Mouse (Mus musculus) kidney, embryonic 16.5 days (tissue): ENCODE data around the gene Atp1a2. TPM values are rescaled to one million over a fixed set of nuclear protein-coding genes. Genes with fewer than 3 reads are reported as not detected.

Experiments used
- ATAC-seq: fragments of 200-750 bp; cut with Nextera tagmentation; 2 replicates; pipeline ENCODE4 v1.8.0; 2017; ENCODE audit warnings: moderate TSS enrichment; ENCODE audit not compliant: low FRiP score, low TSS enrichment
- H3K27ac ChIP-seq: fragments of 300-500 bp; sonication (generic); 2 replicates; pipeline ENCODE4 v1.5.1; 2014; ENCODE audit warnings: low read length
- H3K27me3 ChIP-seq: fragments of 300-500 bp; sonication (generic); 2 replicates; pipeline ENCODE4 v1.6.1; 2014; ENCODE audit warnings: low read length, control low read depth, mixed read lengths; ENCODE audit not compliant: insufficient read depth
- H3K36me3 ChIP-seq: fragments of 300-500 bp; sonication (generic); 2 replicates; pipeline ENCODE4 v1.6.1; 2014; ENCODE audit warnings: low read length, control low read depth, mixed read lengths; ENCODE audit not compliant: insufficient read depth
- H3K4me1 ChIP-seq: fragments of 300-500 bp; sonication (generic); 2 replicates; pipeline ENCODE4 v1.6.1; 2014; ENCODE audit warnings: low read length, control low read depth, mixed read lengths; ENCODE audit not compliant: insufficient read depth
- H3K4me2 ChIP-seq: fragments of 300-500 bp; sonication (generic); replicated peaks from 2 replicates; pipeline ENCODE4 v1.6.1; 2014; ENCODE audit warnings: low read depth, low read length
- H3K4me3 ChIP-seq: fragments of 300-500 bp; sonication (generic); 2 replicates; pipeline ENCODE4 v1.5.1; 2014; ENCODE audit warnings: mild to moderate bottlenecking, low read length
- H3K9ac ChIP-seq: fragments of 300-500 bp; sonication (generic); replicated peaks from 2 replicates; pipeline ENCODE4 v1.6.1; 2014; ENCODE audit warnings: low read length
- H3K9me3 ChIP-seq: fragments of 300-500 bp; sonication (generic); 2 replicates; pipeline ENCODE4 v1.6.1; 2016; ENCODE audit warnings: low read length, control low read depth
- WGBS: fragments of 180-500 bp; shearing (Covaris S2); extraction: QIAGEN DNeasy Blood & Tissue Kit; methylation state at CpG from one replicate; pipeline ENCODE4 v1.1.7; 2014; 5-methylcytosine and 5-hydroxymethylcytosine counted together
- polyA plus RNA-seq: library from polyadenylated mRNA; unstranded; fragments of >200 nt; fragmentation: Nextera tagmentation; extraction: Ambion mirVana; gene quantifications from 2 replicates; pipeline ENCODE4 v1.2.1, GENCODE M21; 2015

Atp1a2 gene
- polyA plus RNA-seq, 1 experiment from 2014 or later: 2.4 TPM

DNA sequence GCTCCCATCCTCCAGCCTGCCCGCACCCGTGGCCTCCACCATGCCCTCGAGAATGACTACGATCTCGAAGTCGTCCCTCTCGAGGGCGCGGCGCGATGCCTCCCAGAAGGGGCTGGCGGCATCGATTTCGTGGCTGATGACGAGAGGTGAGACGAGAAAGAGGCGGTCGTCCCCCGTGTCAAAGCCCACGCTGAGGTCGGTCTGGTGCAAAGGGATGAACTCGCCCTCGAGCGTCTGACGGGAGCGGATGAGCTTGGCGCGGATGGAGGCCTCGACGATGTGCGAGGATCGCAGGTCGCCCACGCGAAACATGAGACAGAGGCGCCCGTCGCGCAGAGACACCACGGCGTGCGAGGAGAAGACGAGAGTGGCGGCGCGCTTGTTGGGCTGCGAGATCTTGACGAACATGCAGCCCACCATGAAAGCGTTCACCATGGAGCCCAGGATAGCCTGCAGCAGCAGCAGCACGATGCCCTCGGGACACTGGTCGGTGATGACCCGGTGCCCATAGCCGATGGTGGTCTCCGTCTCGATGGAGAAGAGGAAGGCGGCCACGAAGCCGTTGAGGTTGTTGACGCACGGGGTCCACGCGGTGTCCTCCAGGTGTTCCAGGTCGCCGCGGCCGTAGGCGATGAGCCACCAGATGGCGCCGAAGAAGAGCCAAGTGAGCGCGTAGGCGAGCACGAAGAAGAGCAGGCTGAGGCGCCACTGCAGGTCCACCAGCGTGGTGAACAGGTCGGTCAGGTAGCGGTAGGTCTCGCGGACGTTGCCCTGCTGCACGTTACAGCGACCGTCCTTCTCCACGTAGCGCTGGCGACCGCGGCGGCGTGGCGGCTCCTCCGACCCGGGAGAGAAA, 28.0 kb upstream of the Atp1a2 start:
- Histone ChIP-seq H3K9me3 (no peaks in the 10 kb centered on the region), H3K36me3 (no peaks in the 10 kb centered on the region), H3K4me2 (peak overlapping the region; percentile 81), H3K9ac (peak overlapping the region; percentile 54), H3K27ac (no peak overlapping the region), H3K4me1 (0 out of 2 replicates have a peak, but pooled peaks cover 3% of the 10 kb centered on the region), H3K27me3 (peaks cover 58% of the 10 kb centered on the region), H3K4me3 (peak overlapping the region; percentile 50)
- WGBS: 18% methylated on average over 94 of the region's 94 CpGs
- peak; percentile 66; the same call in 1 of the 2 replicates for ATAC-seq

DNA sequence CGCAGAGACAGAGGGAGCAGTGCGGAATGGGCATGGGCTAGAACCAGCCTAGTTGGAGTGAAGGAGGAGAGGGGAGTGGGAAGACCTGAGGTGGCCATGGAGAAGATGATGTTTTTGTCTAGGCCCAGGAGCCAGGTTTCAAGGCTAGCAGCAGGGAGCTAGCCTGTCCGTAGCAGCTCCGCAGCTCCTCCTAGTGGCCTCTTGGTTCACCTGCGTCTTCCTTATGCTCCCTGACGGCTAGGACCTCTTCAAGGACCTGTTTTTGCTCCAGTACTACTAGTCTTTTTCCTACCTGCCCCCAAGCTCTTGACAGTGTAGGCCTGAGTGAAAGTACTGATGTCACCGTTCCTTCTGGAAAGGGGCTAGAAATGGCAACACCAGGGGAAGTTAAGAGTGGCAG, 26.9 kb upstream of the Atp1a2 start:
- Histone ChIP-seq H3K27me3 (peaks cover 46% of the 10 kb centered on the region), H3K4me2 (no peak overlapping the region), H3K27ac (no peak overlapping the region), H3K9me3 (no peaks in the 10 kb centered on the region), H3K9ac (no peak overlapping the region), H3K36me3 (no peaks in the 10 kb centered on the region; the same call in 1 of the 2 replicates), H3K4me1 (0 out of 2 replicates have a peak, but pooled peaks cover 3% of the 10 kb centered on the region), H3K4me3 (no peak overlapping the region)
- WGBS: 17% methylated on average over 7 of the region's 7 CpGs
- peak; percentile 57 for ATAC-seq

DNA sequence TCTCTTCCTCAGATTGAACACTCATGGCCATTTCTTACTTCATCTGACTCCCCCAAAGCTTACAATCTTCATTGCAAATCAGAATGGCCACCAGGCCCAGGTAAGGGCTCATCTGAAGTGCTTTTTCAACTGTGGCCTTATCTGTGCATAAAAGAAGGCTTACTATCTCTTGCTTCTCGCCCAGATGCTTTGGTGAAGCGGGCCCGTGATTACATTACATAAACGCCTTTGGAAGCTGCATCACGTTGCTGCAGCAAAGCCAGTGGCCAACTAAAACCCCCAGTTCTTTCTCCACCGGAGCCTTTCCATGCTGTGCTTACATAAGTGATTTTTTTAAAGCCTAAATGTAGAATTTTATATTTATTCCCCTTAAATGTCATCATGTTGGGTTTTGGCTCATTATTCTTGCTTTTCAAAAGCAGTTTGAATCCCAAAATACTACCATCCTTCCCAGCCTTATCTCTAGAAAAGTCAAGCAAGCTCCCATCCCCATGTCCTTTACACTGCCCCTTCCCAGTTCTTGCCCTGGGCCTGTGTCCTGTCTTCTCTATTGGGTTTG, 26.0 kb upstream of the Atp1a2 start:
- H3K4me3 ChIP-seq: no peak overlapping the region
- no peaks in the 10 kb centered on the region for H3K9me3 ChIP-seq
- H3K4me1 ChIP-seq: 0 out of 2 replicates have a peak, but pooled peaks cover 3% of the 10 kb centered on the region
- WGBS: 74% methylated on average over 6 of the region's 6 CpGs
- H3K4me2 ChIP-seq: no peak overlapping the region
- H3K27ac ChIP-seq: no peak overlapping the region
- peaks cover 3% of the 10 kb centered on the region for H3K36me3 ChIP-seq
- ATAC-seq: no peak
- no peak overlapping the region for H3K9ac ChIP-seq
- H3K27me3 ChIP-seq: peaks cover 39% of the 10 kb centered on the region

DNA sequence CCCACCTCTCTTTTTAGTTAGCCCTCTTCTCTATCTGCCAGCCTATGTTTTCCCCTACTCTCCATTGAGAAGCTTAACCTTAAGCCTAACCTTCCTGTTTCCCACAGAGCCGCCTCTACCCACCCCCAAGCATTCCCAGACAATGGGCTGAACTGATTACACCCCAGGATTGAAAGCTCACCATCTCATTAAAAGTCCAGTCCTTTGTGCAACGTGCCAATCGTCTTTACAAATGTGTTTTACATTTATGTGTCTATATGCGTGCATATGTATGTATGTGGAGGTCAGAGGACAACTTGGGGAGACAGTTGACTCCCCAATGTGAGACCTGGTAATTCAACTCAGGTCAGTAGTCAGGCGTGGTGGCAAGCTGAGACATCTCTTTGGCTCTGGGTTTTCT, 25.4 kb upstream of the Atp1a2 start:
- WGBS: 51% methylated on average over 5 of the region's 5 CpGs

GRCm38 (mm10) chr1:172322725-172323124, 24.9 kb upstream of the Atp1a2 start:
- WGBS: 55% methylated on average over 13 of the region's 13 CpGs
- H3K36me3 ChIP-seq: peaks cover 3% of the 10 kb centered on the region
- H3K27me3 ChIP-seq: peaks cover 28% of the 10 kb centered on the region
- no peak for ATAC-seq
- H3K27ac ChIP-seq: no peak overlapping the region
- 0 out of 2 replicates have a peak, but pooled peaks cover 3% of the 10 kb centered on the region for H3K4me1 ChIP-seq
- H3K4me3 ChIP-seq: no peak overlapping the region
- H3K9me3 ChIP-seq: no peaks in the 10 kb centered on the region
- no peak overlapping the region for H3K4me2 ChIP-seq
- no peak overlapping the region for H3K9ac ChIP-seq

More for the DNA sequence above, 25.4 kb upstream of the Atp1a2 start:
- Histone ChIP-seq H3K9me3 (no peaks in the 10 kb centered on the region), H3K4me3 (no peak overlapping the region), H3K4me2 (no peak overlapping the region), H3K9ac (no peak overlapping the region), H3K4me1 (0 out of 2 replicates have a peak, but pooled peaks cover 3% of the 10 kb centered on the region), H3K36me3 (peaks cover 3% of the 10 kb centered on the region), H3K27ac (no peak overlapping the region), H3K27me3 (peaks cover 33% of the 10 kb centered on the region)
- no peak for ATAC-seq

- H3K36me3 ChIP-seq: peaks cover 3% of the 10 kb centered on the region
- no peaks in the 10 kb centered on the region for H3K4me1 ChIP-seq
- peaks cover 1% of the 10 kb centered on the region; the same call in 1 of the 2 replicates for H3K27me3 ChIP-seq
- H3K9me3 ChIP-seq: no peaks in the 10 kb centered on the region
- ATAC-seq: no peak
- 20% methylated on average over 5 of the region's 5 CpGs for WGBS
- no peak overlapping the region for H3K9ac ChIP-seq
- H3K4me2 ChIP-seq: no peak overlapping the region
- H3K4me3 ChIP-seq: no peak overlapping the region
- no peak overlapping the region for H3K27ac ChIP-seq
Observed at GRCm38 (mm10) chr1:172319921-172320411, 22.1 kb upstream of the Atp1a2 start.

DNA sequence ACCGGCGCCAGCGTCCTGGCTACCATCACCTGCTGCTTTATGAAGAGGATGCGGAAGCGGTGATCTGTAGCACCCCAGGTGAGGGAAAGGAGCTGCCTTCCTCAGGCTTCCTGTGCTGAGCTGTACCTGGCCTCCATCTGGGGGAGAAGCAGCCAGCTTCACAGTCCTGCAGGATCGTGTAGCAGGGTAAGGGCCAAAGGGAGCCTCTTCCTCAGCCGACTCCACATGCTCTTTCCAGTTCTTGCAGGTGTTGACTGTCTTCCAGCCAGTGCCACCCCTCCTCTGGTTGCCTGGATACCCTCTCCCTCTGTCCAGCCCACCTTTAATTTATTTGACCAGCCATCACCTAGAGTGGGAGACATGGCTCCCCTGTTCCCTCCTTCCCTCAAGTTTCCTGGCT, 21.5 kb upstream of the Atp1a2 start:
- Histone ChIP-seq H3K27me3 (no peaks in the 10 kb centered on the region), H3K4me1 (no peaks in the 10 kb centered on the region), H3K36me3 (peaks cover 3% of the 10 kb centered on the region), H3K9me3 (no peaks in the 10 kb centered on the region), H3K27ac (no peak overlapping the region), H3K4me3 (no peak overlapping the region), H3K4me2 (no peak overlapping the region), H3K9ac (no peak overlapping the region)
- 72% methylated on average over 7 of the region's 7 CpGs for WGBS
- no peak for ATAC-seq

DNA sequence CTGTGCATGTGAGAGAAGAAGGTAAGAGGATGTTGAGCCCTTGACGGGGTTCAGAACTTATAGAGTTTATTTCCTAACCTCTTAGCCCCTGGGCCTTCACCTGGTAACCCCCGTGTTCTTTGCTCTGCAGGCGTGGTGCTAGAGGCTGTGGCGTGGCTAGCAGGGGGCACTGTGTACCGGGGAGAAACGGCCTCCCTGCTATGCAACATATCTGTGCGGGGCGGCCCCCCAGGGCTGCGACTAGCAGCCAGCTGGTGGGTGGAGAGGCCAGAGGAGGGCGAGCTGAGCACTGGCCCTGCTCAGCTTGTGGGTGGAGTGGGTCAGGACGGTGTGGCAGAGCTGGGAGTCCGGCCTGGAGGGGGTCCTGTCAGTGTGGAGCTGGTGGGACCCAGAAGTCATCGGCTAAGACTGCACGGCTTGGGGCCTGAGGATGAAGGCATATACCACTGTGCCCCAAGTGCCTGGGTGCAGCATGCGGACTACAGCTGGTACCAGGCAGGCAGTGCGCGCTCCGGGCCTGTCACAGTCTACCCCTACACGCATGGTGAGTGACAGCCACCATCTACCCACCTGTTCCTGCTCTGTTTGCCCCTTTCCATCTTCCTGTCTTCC, 20.7 kb upstream of the Atp1a2 start:
- Histone ChIP-seq H3K9me3 (no peaks in the 10 kb centered on the region), H3K27me3 (no peaks in the 10 kb centered on the region), H3K27ac (no peak overlapping the region), H3K4me2 (no peak overlapping the region), H3K4me1 (peaks cover under 1% of the 10 kb centered on the region; the same call in 1 of the 2 replicates), H3K9ac (no peak overlapping the region), H3K4me3 (no peak overlapping the region), H3K36me3 (peaks cover 3% of the 10 kb centered on the region)
- no peak for ATAC-seq
- 91% methylated on average over 19 of the region's 19 CpGs for WGBS

- Histone ChIP-seq H3K4me3 (no peak overlapping the region), H3K4me2 (no peak overlapping the region), H3K9me3 (no peaks in the 10 kb centered on the region), H3K36me3 (peaks cover 3% of the 10 kb centered on the region), H3K27me3 (no peaks in the 10 kb centered on the region), H3K27ac (no peak overlapping the region), H3K4me1 (peaks cover 6% of the 10 kb centered on the region), H3K9ac (no peak overlapping the region)
- no peak for ATAC-seq
- 72% methylated on average over 15 of the region's 15 CpGs for WGBS
Observed at GRCm38 (mm10) chr1:172317946-172318345, 20.1 kb upstream of the Atp1a2 start.
